Mouse (Mus musculus): ENCODE results near the gene Rhbdl1. TPM values are rescaled to one million over a fixed set of nuclear protein-coding genes. Genes with fewer than 3 reads are reported as not detected.
"Not testable (repeated sequence)": the region's sequence is repeated elsewhere in the genome, so short reads cannot be mapped to it uniquely, and the experiment has no call there.

The Rhbdl1 gene
- polyA plus RNA-seq, 1 experiment, result 2.9 TPM

- TF ChIP-seq GATA1 (IDR thresholded peaks at IDR 0.05; ENCODE audit: borderline replicate concordance, low read length) (no peak), FLI1 (IDR thresholded peaks at IDR 0.05; ENCODE audit: low read length) (no peak)
- Histone ChIP-seq H3K4me3 (replicated peaks) (peak overlapping the region; percentile 100), H3K4me1 (peaks cover 55% of the 10 kb centered on the region), H3K36me3 (replicated peaks; ENCODE audit: low read length) (peaks cover 16% of the 10 kb centered on the region), H3K27me3 (replicated peaks) (no peaks in the 10 kb centered on the region), H3K9me3 (no peaks in the 10 kb centered on the region)
Measured at GRCm38 (mm10) chr17:25873405-25874147, 36.5 kb upstream of the Rhbdl1 start.

DNA sequence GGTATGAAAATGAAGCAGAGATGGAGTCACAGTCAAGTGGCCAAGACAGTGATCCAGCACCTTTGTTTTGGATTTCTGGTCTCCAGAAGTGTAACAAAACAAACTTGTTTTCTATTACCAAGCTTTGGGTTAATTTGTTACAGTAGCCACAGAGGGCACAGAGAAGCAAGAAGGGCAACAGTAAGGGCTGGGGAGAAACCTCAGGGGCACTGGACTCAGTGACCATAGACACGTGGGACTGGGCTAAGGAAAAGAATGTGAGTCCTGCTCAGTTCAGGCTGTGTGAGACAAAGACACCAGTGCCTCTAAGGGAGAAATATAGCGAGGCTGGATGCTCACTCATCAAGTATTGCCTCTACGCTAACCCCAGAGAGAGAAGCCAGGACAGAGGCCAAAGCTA is 35.6 kb upstream of the Rhbdl1 start:
- H3K4me3 ChIP-seq (replicated peaks), result no peak overlapping the region
- H3K4me1 ChIP-seq, result peaks cover 64% of the 10 kb centered on the region
- peaks cover 7% of the 10 kb centered on the region for H3K36me3 ChIP-seq (replicated peaks; ENCODE audit: low read length)
- H3K9me3 ChIP-seq, result no peaks in the 10 kb centered on the region
- no peaks in the 10 kb centered on the region for H3K27me3 ChIP-seq (replicated peaks)
- TF ChIP-seq GATA1 (IDR thresholded peaks at IDR 0.05; ENCODE audit: borderline replicate concordance, low read length), result no peak
- no peak for TF ChIP-seq FLI1 (IDR thresholded peaks at IDR 0.05; ENCODE audit: low read length)

DNA sequence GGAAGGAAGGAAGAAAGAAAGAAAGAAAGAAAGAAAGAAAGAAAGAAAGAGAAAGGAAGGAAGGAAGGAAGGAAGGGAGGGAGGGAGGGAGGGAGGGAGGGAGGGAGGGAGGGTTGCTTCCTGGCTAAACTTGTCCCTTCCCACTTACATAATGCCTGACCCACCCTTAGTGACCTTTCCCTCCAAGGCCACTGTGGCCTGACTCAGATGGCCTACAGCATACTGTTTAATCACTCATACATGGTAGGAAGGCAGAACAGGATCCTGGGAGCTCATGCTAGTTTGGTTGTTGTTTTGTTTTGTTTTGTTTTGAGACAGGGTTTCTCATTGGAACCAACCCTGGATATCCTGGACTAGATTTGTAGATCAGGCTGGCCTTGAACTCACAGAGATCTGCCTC is 34.5 kb upstream of the Rhbdl1 start:
- not testable (repeated sequence) for H3K9me3 ChIP-seq; H3K36me3 ChIP-seq (replicated peaks; ENCODE audit: low read length); H3K4me3 ChIP-seq (replicated peaks); H3K27me3 ChIP-seq (replicated peaks)
- peaks cover 68% of the 10 kb centered on the region for H3K4me1 ChIP-seq

GRCm38 (mm10) chr17:25869954-25870353 is 32.9 kb upstream of the Rhbdl1 start:
- no peak overlapping the region for H3K4me3 ChIP-seq (replicated peaks)
- H3K36me3 ChIP-seq (replicated peaks; ENCODE audit: low read length), result peaks cover 8% of the 10 kb centered on the region
- H3K9me3 ChIP-seq, result no peaks in the 10 kb centered on the region
- TF ChIP-seq FLI1 (IDR thresholded peaks at IDR 0.05; ENCODE audit: low read length), result no peak
- no peak for TF ChIP-seq GATA1 (IDR thresholded peaks at IDR 0.05; ENCODE audit: borderline replicate concordance, low read length)
- peaks cover 67% of the 10 kb centered on the region for H3K4me1 ChIP-seq
- no peaks in the 10 kb centered on the region for H3K27me3 ChIP-seq (replicated peaks)

GRCm38 (mm10) chr17:25869498-25869897 is 32.4 kb upstream of the Rhbdl1 start:
- TF ChIP-seq GATA1 (IDR thresholded peaks at IDR 0.05; ENCODE audit: borderline replicate concordance, low read length) (no peak), FLI1 (IDR thresholded peaks at IDR 0.05; ENCODE audit: low read length) (no peak)
- H3K27me3 ChIP-seq (replicated peaks), result no peaks in the 10 kb centered on the region
- H3K4me3 ChIP-seq (replicated peaks), result no peak overlapping the region
- H3K9me3 ChIP-seq, result no peaks in the 10 kb centered on the region
- H3K4me1 ChIP-seq, result peaks cover 66% of the 10 kb centered on the region
- H3K36me3 ChIP-seq (replicated peaks; ENCODE audit: low read length), result peaks cover 13% of the 10 kb centered on the region

- Histone ChIP-seq H3K4me1 (peaks cover 66% of the 10 kb centered on the region), H3K9me3 (no peaks in the 10 kb centered on the region), H3K4me3 (replicated peaks) (peak within 1 kb of the TSS; percentile 94), H3K36me3 (replicated peaks; ENCODE audit: low read length) (peaks cover 21% of the 10 kb centered on the region), H3K27me3 (replicated peaks) (no peaks in the 10 kb centered on the region)
- TF ChIP-seq FLI1 (IDR thresholded peaks at IDR 0.05; ENCODE audit: low read length) (no peak), GATA1 (IDR thresholded peaks at IDR 0.05; ENCODE audit: borderline replicate concordance, low read length) (no peak)
Measured at GRCm38 (mm10) chr17:25868601-25869191, 31.6 kb upstream of the Rhbdl1 start, which contains the start of gene Mcrip2. Gene Mcrip2, minus strand, starts transcription at chr17:25868764.

GRCm38 (mm10) chr17:25867836-25868600 is 30.9 kb upstream of the Rhbdl1 start:
- H3K4me3 ChIP-seq (replicated peaks), result peak overlapping the region; percentile 94
- no peaks in the 10 kb centered on the region for H3K9me3 ChIP-seq
- no peaks in the 10 kb centered on the region for H3K27me3 ChIP-seq (replicated peaks)
- TF ChIP-seq FLI1 (IDR thresholded peaks at IDR 0.05; ENCODE audit: low read length), result no peak
- TF ChIP-seq GATA1 (IDR thresholded peaks at IDR 0.05; ENCODE audit: borderline replicate concordance, low read length), result no peak
- peaks cover 24% of the 10 kb centered on the region for H3K36me3 ChIP-seq (replicated peaks; ENCODE audit: low read length)
- peaks cover 68% of the 10 kb centered on the region for H3K4me1 ChIP-seq

- TF ChIP-seq FLI1 (IDR thresholded peaks at IDR 0.05; ENCODE audit: low read length), result no peak
- no peak for TF ChIP-seq GATA1 (IDR thresholded peaks at IDR 0.05; ENCODE audit: borderline replicate concordance, low read length)
- Histone ChIP-seq H3K9me3 (no peaks in the 10 kb centered on the region), H3K4me1 (peaks cover 69% of the 10 kb centered on the region), H3K36me3 (replicated peaks; ENCODE audit: low read length) (peaks cover 24% of the 10 kb centered on the region), H3K27me3 (replicated peaks) (no peaks in the 10 kb centered on the region), H3K4me3 (replicated peaks) (peak overlapping the region; percentile 94)
Measured at GRCm38 (mm10) chr17:25867509-25867835, 30.4 kb upstream of the Rhbdl1 start.

DNA sequence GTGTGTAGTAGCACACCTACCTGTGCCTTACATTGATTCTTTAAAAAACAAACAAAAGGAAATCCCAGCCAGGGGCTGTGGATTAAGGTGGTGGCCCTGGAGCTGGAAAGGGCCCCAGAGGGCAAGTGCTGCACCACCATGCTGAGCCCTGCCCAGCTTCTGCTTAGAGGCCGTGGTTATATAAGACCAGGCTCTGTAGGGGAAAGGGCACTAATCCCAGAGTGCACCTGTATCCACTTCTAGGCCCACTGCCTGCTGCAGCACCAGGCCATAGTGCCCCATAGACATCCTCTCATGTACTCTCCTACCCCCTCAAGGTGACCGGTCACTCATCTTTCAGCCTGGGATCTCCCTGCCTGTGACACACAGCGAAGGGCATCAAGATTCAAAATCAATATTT is 29.1 kb upstream of the Rhbdl1 start:
- Histone ChIP-seq H3K4me1 (peaks cover 70% of the 10 kb centered on the region), H3K4me3 (replicated peaks) (peak overlapping the region; percentile 3), H3K36me3 (replicated peaks; ENCODE audit: low read length) (peaks cover 24% of the 10 kb centered on the region), H3K9me3 (no peaks in the 10 kb centered on the region), H3K27me3 (replicated peaks) (no peaks in the 10 kb centered on the region)
- TF ChIP-seq GATA1 (IDR thresholded peaks at IDR 0.05; ENCODE audit: borderline replicate concordance, low read length) (no peak), FLI1 (IDR thresholded peaks at IDR 0.05; ENCODE audit: low read length) (no peak)

GRCm38 (mm10) chr17:25865288-25865687 is 28.2 kb upstream of the Rhbdl1 start:
- Histone ChIP-seq H3K36me3 (replicated peaks; ENCODE audit: low read length) (peaks cover 24% of the 10 kb centered on the region), H3K27me3 (replicated peaks) (no peaks in the 10 kb centered on the region), H3K4me1 (peaks cover 79% of the 10 kb centered on the region), H3K4me3 (replicated peaks) (no peak overlapping the region), H3K9me3 (no peaks in the 10 kb centered on the region)
- no peak for TF ChIP-seq FLI1 (IDR thresholded peaks at IDR 0.05; ENCODE audit: low read length)
- TF ChIP-seq GATA1 (IDR thresholded peaks at IDR 0.05; ENCODE audit: borderline replicate concordance, low read length), result no peak
